Mouse (Mus musculus): Measurements from ENCODE around the gene Pakap. TPM values are rescaled to one million over a fixed set of nuclear protein-coding genes. Genes with fewer than 3 reads are reported as not detected.

Pakap gene
- polyA plus RNA-seq (2014; fragmentation: Nextera tagmentation; extraction: Ambion mirVana), result 9.8 and 11.3 TPM in 2 replicates

DNA sequence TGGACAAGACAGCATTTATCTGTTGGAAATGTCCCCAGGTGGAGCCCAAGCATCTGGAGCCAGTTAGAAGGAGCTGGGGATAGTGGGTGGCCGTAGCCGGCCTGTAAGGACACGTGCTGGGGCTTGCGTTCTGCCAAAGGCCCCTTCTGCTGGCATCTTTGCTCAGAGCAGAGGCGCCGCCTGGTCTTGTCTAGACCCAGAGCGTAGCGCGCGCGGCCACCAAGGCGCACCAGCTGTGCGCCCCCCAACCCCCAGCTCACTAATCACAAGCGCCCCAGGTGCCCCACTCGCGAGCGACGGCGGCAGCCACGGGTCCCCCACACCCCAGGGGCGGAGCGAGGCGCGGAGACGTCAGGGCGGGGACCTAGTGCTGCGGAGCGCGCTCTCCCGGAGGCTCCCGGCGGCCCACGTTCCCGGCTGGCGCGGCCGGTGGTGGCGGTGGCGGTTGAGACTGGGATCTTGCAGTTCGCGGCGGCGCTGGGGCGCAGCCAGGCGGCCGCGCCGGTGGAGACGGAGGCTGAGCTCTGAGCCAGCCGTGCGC is at the start of gene Pakap:
Gene Pakap (plus strand): TSS at position 514 of the 541 bp plus-strand sequence.
- Histone ChIP-seq H3K27ac (ENCODE audit: low read depth, low read length) (peak within 1 kb of the TSS; percentile 66; the same call in 1 of the 2 replicates), H3K4me2 (ENCODE audit: low read depth, low read length) (peak within 1 kb of the TSS; percentile 86), H3K27me3 (ENCODE audit: control insufficient read depth, insufficient read depth, low read length) (no peaks in the 10 kb centered on the region), H3K4me3 (ENCODE audit: low read depth, low read length) (peak within 1 kb of the TSS; percentile 53), H3K4me1 (ENCODE audit: control insufficient read depth, insufficient read depth, low read length) (0 out of 2 replicates have a peak, but pooled peaks cover 3% of the 10 kb centered on the region), H3K9ac (replicated peaks; ENCODE audit: low read depth, low read length) (peak within 1 kb of the TSS; percentile 68), H3K9me3 (ENCODE audit: control insufficient read depth, low read length) (no peaks in the 10 kb centered on the region), H3K36me3 (ENCODE audit: control insufficient read depth, insufficient read depth, low read length) (no peaks in the 10 kb centered on the region)
- peak; percentile 91 for ATAC-seq (ENCODE audit: low read depth)
- WGBS, result under 1% methylated on average over 28 of the region's 51 CpGs

DNA sequence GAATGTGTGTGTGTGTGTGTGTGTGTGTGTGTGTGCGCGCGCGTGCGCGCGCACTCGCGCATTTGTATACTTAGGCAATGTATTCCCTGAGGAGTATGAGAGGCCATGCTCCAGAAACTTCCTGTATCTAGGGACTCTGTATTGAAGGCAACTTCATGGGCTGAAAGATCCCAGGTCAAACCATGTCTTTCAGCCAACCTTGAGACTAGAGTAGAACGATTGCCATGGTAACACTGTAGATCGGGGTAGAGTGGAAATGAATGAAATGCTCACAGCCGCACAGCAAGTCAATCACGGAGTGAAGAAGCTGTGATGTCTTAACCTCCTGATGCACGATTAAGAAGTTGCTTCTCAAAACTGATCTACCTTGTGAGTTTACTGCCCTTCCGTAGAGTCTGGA is 44.5 kb upstream of the Pakap start:
- Histone ChIP-seq H3K27me3 (ENCODE audit: control insufficient read depth, insufficient read depth, low read length) (no peaks in the 10 kb centered on the region), H3K9ac (replicated peaks; ENCODE audit: low read depth, low read length) (no peak overlapping the region), H3K4me3 (ENCODE audit: low read depth, low read length) (no peak overlapping the region), H3K4me1 (ENCODE audit: control insufficient read depth, insufficient read depth, low read length) (no peaks in the 10 kb centered on the region), H3K4me2 (ENCODE audit: low read depth, low read length) (no peak overlapping the region), H3K27ac (ENCODE audit: low read depth, low read length) (no peak overlapping the region), H3K9me3 (ENCODE audit: control insufficient read depth, low read length) (no peaks in the 10 kb centered on the region), H3K36me3 (ENCODE audit: control insufficient read depth, insufficient read depth, low read length) (no peaks in the 10 kb centered on the region)
- no peak for ATAC-seq (ENCODE audit: low read depth)
- WGBS, result 96% methylated on average over 15 of the region's 15 CpGs

DNA sequence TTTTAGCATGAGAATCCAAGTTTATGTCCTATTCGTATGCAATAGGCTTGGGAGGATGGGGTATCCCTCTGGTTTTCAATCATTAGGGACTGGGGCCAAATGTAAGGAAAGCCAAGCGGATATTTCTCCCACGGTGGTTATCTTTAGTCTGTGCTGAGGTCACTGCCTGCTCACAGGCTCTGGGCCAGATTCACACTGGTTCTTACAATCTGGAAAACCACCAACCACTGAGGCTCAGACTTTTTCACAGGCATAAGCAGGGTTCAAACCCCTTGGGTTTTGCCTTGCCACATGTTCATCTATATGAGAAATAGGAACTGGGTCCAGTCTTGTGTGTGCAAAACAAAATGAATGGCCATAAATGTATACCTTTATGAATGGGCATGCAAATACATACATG is 43.5 kb upstream of the Pakap start:
- Histone ChIP-seq H3K9ac (replicated peaks; ENCODE audit: low read depth, low read length) (no peak overlapping the region), H3K9me3 (ENCODE audit: control insufficient read depth, low read length) (no peaks in the 10 kb centered on the region), H3K4me1 (ENCODE audit: control insufficient read depth, insufficient read depth, low read length) (no peaks in the 10 kb centered on the region), H3K4me3 (ENCODE audit: low read depth, low read length) (no peak overlapping the region), H3K27me3 (ENCODE audit: control insufficient read depth, insufficient read depth, low read length) (no peaks in the 10 kb centered on the region), H3K4me2 (ENCODE audit: low read depth, low read length) (no peak overlapping the region), H3K36me3 (ENCODE audit: control insufficient read depth, insufficient read depth, low read length) (no peaks in the 10 kb centered on the region), H3K27ac (ENCODE audit: low read depth, low read length) (no peak overlapping the region)
- ATAC-seq (ENCODE audit: low read depth), result no peak
- WGBS, result 82% methylated on average over 3 of the region's 3 CpGs

DNA sequence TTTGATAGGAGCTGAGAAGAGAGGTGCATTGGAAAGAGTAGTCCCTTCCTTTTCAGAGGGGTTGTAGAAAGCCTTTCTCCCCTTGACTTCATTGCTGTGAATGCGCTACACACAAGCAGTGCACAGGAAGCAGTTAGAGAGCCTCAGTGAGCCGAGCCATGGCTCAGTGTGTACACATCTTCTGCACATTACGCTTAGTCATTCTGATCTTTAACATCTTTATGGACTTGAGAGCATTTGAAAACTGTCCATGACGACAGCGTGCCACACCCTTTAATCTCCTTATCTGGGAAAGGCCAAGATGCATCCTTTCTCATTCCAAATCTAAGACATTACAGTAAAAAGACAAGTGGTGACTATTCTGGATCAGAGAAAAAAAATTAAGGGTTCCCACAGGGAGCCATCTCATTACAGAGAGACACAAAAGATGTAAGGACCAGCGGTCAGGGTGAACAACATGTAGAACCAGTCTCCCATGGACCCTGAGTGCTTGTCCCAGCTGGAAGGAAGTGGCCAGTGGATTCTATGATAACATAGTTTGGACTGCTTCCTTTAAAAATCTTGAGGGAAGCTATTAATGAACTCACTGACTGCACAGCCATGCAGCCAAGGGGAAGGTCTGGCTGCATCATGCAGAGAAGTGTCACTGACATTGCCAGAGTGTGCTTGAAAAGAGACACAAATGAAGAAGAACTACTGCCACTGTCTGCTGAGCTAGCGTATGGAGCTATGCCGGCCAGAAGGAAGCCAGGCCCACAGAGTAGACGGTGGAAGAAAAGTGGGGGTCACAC is 42.6 kb upstream of the Pakap start:
- no peak for ATAC-seq (ENCODE audit: low read depth)
- 88% methylated on average over 9 of the region's 9 CpGs for WGBS
- Histone ChIP-seq H3K4me3 (ENCODE audit: low read depth, low read length) (no peak overlapping the region), H3K9me3 (ENCODE audit: control insufficient read depth, low read length) (no peaks in the 10 kb centered on the region), H3K27ac (ENCODE audit: low read depth, low read length) (no peak overlapping the region), H3K4me2 (ENCODE audit: low read depth, low read length) (no peak overlapping the region), H3K36me3 (ENCODE audit: control insufficient read depth, insufficient read depth, low read length) (no peaks in the 10 kb centered on the region), H3K4me1 (ENCODE audit: control insufficient read depth, insufficient read depth, low read length) (no peaks in the 10 kb centered on the region), H3K9ac (replicated peaks; ENCODE audit: low read depth, low read length) (no peak overlapping the region), H3K27me3 (ENCODE audit: control insufficient read depth, insufficient read depth, low read length) (no peaks in the 10 kb centered on the region)

DNA sequence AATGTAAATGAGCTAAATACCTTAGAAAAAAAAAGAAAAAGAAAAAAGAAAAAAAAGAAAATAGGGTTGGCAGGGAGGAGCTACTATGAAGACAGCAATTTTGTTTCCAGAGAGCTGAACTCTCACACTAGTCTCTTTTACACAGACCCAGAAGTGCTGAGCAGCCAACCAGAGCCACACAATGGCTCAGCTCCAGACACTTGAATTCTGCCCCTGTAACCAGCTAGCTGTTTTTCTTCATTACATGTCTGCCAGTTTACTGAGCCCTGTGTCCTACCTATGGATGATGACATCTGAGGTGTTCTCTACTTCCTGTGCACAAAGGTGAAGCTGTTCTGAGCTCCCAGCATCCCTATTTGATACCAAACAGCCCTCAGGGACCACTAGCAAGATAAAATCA is 39.7 kb upstream of the Pakap start:
- H3K9me3 ChIP-seq (ENCODE audit: control insufficient read depth, low read length), result no peaks in the 10 kb centered on the region
- H3K4me1 ChIP-seq (ENCODE audit: control insufficient read depth, insufficient read depth, low read length), result no peaks in the 10 kb centered on the region
- no peaks in the 10 kb centered on the region for H3K36me3 ChIP-seq (ENCODE audit: control insufficient read depth, insufficient read depth, low read length)
- no peaks in the 10 kb centered on the region for H3K27me3 ChIP-seq (ENCODE audit: control insufficient read depth, insufficient read depth, low read length)
- no peak overlapping the region for H3K9ac ChIP-seq (replicated peaks; ENCODE audit: low read depth, low read length)
- no peak overlapping the region for H3K4me3 ChIP-seq (ENCODE audit: low read depth, low read length)
- no peak overlapping the region for H3K4me2 ChIP-seq (ENCODE audit: low read depth, low read length)
- no peak overlapping the region for H3K27ac ChIP-seq (ENCODE audit: low read depth, low read length)
- ATAC-seq (ENCODE audit: low read depth), result no peak

DNA sequence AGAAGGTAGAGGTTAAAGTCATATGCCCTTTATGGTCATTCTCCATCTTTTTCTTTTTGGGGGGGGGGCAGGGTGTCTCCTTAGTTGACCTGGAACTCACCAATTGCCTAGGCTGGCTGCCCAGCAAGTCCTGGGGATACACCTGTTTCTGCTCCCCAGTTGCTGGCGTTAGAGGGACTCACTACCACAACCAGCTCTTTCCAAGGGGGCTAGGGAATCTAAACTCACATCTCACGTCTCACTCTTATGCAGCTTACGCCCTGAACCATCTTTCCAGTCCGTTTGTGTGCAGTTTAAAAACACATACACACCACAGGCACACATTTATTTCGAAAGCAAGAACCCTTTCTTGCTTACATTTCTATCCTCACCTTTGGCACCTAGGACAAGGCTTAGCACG is 34.3 kb upstream of the Pakap start:
- Histone ChIP-seq H3K4me2 (ENCODE audit: low read depth, low read length) (no peak overlapping the region), H3K9me3 (ENCODE audit: control insufficient read depth, low read length) (no peaks in the 10 kb centered on the region), H3K4me1 (ENCODE audit: control insufficient read depth, insufficient read depth, low read length) (no peaks in the 10 kb centered on the region), H3K27me3 (ENCODE audit: control insufficient read depth, insufficient read depth, low read length) (no peaks in the 10 kb centered on the region), H3K4me3 (ENCODE audit: low read depth, low read length) (no peak overlapping the region), H3K27ac (ENCODE audit: low read depth, low read length) (no peak overlapping the region), H3K36me3 (ENCODE audit: control insufficient read depth, insufficient read depth, low read length) (no peaks in the 10 kb centered on the region), H3K9ac (replicated peaks; ENCODE audit: low read depth, low read length) (no peak overlapping the region)
- ATAC-seq (ENCODE audit: low read depth), result no peak
- WGBS, result 88% methylated on average over 6 of the region's 6 CpGs

DNA sequence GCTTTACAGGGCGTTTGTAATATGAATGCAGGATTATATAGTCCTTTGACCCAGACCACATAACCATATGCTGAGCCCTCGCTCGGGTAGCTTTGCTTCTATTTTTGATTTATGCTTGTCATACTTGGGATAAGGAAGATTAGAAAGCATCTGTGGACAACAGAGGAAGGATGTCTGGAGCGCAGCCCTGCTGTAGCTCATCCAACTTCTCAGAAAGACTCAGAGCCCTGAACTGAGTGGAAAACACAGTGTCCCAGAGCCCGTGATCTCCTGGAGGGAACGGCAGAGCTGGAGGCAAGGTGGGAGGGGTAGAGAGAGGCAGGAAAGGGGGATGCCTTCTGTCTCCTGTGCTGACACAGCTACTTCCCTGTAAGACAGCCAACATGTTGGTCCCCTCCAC is 33.7 kb upstream of the Pakap start:
- ATAC-seq (ENCODE audit: low read depth), result no peak
- Histone ChIP-seq H3K36me3 (ENCODE audit: control insufficient read depth, insufficient read depth, low read length) (no peaks in the 10 kb centered on the region), H3K9me3 (ENCODE audit: control insufficient read depth, low read length) (no peaks in the 10 kb centered on the region), H3K9ac (replicated peaks; ENCODE audit: low read depth, low read length) (no peak overlapping the region), H3K4me3 (ENCODE audit: low read depth, low read length) (no peak overlapping the region), H3K4me1 (ENCODE audit: control insufficient read depth, insufficient read depth, low read length) (no peaks in the 10 kb centered on the region), H3K27ac (ENCODE audit: low read depth, low read length) (no peak overlapping the region), H3K4me2 (ENCODE audit: low read depth, low read length) (no peak overlapping the region), H3K27me3 (ENCODE audit: control insufficient read depth, insufficient read depth, low read length) (no peaks in the 10 kb centered on the region)
- WGBS, result 71% methylated on average over 6 of the region's 6 CpGs

DNA sequence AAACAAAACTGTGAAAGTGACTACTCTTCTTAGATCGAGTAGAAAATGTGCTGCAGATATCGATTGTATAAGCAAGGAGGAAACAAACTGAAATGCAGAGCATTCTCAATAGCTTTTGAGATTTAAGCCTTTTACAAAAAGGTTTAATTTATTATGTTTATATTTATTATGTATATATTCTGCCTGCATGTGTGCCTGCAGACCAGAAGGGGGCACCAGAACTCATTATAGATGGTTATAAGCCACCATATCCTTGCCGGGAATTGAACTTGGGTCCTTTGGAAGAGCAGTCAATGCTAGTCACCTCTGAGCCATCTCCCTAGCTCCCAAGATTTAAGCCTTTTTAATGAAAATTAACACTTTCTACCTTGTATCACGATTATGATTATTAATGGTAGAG is 32.9 kb upstream of the Pakap start:
- Histone ChIP-seq H3K9ac (replicated peaks; ENCODE audit: low read depth, low read length) (no peak overlapping the region), H3K27ac (ENCODE audit: low read depth, low read length) (no peak overlapping the region), H3K36me3 (ENCODE audit: control insufficient read depth, insufficient read depth, low read length) (no peaks in the 10 kb centered on the region), H3K27me3 (ENCODE audit: control insufficient read depth, insufficient read depth, low read length) (no peaks in the 10 kb centered on the region), H3K4me1 (ENCODE audit: control insufficient read depth, insufficient read depth, low read length) (no peaks in the 10 kb centered on the region), H3K9me3 (ENCODE audit: control insufficient read depth, low read length) (no peaks in the 10 kb centered on the region), H3K4me3 (ENCODE audit: low read depth, low read length) (no peak overlapping the region), H3K4me2 (ENCODE audit: low read depth, low read length) (no peak overlapping the region)
- no peak for ATAC-seq (ENCODE audit: low read depth)
- 93% methylated on average over 4 of the region's 4 CpGs for WGBS

DNA sequence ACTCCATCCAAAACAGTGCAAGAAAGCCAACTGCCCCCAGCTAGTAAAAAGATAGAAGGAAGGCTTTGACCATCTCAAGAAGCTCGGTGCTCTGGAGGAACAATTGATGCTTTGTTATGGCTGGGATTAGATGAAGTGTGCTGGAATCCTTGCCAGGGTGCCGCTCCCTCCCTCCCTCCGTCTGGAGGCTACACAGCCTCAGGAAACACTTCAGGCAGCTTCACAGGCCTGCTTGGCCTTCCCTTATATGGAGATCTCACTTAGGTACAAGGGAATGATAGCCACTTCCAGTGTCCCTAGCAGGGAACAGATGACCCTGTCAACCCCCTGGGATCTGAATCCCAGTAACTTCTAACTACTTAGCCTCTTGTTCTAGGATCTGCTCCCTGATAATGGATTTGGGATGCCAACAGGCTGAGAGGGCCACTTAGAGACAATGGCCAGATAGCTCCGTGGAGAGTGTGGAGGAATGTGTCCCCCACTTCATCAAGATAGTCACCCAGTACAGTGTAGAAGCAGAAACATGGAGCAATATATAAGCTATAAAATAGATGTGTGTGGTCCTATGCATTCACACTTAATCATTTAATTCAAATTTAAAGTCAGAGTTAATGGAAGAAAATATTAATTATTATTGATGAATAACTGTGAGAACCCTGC is 29.8 kb upstream of the Pakap start:
- H3K4me2 ChIP-seq (ENCODE audit: low read depth, low read length), result no peak overlapping the region
- 27% methylated on average over 4 of the region's 4 CpGs for WGBS
- no peak overlapping the region for H3K27ac ChIP-seq (ENCODE audit: low read depth, low read length)
- no peaks in the 10 kb centered on the region for H3K4me1 ChIP-seq (ENCODE audit: control insufficient read depth, insufficient read depth, low read length)
- H3K4me3 ChIP-seq (ENCODE audit: low read depth, low read length), result no peak overlapping the region
- no peaks in the 10 kb centered on the region for H3K9me3 ChIP-seq (ENCODE audit: control insufficient read depth, low read length)
- no peak overlapping the region for H3K9ac ChIP-seq (replicated peaks; ENCODE audit: low read depth, low read length)
- no peak; the same call in 1 of the 2 replicates for ATAC-seq (ENCODE audit: low read depth)
- H3K27me3 ChIP-seq (ENCODE audit: control insufficient read depth, insufficient read depth, low read length), result no peaks in the 10 kb centered on the region
- H3K36me3 ChIP-seq (ENCODE audit: control insufficient read depth, insufficient read depth, low read length), result no peaks in the 10 kb centered on the region

Measured in neural tube, embryonic 14.5 days (tissue).